Mouse (Mus musculus): ENCODE data around the gene Rfwd3. TPM values are rescaled to one million over a fixed set of nuclear protein-coding genes. Genes with fewer than 3 reads are reported as not detected.
"Not testable (repeated sequence)": the region's sequence is repeated elsewhere in the genome, so short reads cannot be mapped to it uniquely, and the experiment has no call there.

Gene Rfwd3
- polyA plus RNA-seq, 1 experiment from 2014 or later: 47.0 TPM

- no peaks in the 10 kb centered on the region for H3K27me3 ChIP-seq (ENCODE audit: control insufficient read depth, insufficient read depth, low read length)
- no peak overlapping the region for H3K4me2 ChIP-seq (ENCODE audit: low read depth, low read length)
- H3K9me3 ChIP-seq (replicated peaks; ENCODE audit: control insufficient read depth, low read length): no peaks in the 10 kb centered on the region
- no peak overlapping the region for H3K27ac ChIP-seq (ENCODE audit: low read length)
- H3K4me1 ChIP-seq (ENCODE audit: control insufficient read depth, insufficient read depth, low read length): no peaks in the 10 kb centered on the region
- WGBS: 53% methylated on average over 4 of the region's 4 CpGs
- no peak for ATAC-seq (ENCODE audit: insufficient read depth, low FRiP score)
- H3K36me3 ChIP-seq (ENCODE audit: control insufficient read depth, insufficient read depth, low read length): no peaks in the 10 kb centered on the region
- H3K9ac ChIP-seq (ENCODE audit: low read length): no peak overlapping the region
- no peak overlapping the region for H3K4me3 ChIP-seq (replicated peaks; ENCODE audit: low read length)
Observed at GRCm38 (mm10) chr8:111261981-111262381, 38.0 kb downstream of the Rfwd3 start.

GRCm38 (mm10) chr8:111260251-111260650 is 39.8 kb downstream of the Rfwd3 start:
- no peak overlapping the region for H3K27ac ChIP-seq (ENCODE audit: low read length)
- no peaks in the 10 kb centered on the region for H3K36me3 ChIP-seq (ENCODE audit: control insufficient read depth, insufficient read depth, low read length)
- H3K4me3 ChIP-seq (replicated peaks; ENCODE audit: low read length): no peak overlapping the region
- H3K4me1 ChIP-seq (ENCODE audit: control insufficient read depth, insufficient read depth, low read length): no peaks in the 10 kb centered on the region
- 95% methylated on average over 5 of the region's 5 CpGs for WGBS
- no peak overlapping the region for H3K4me2 ChIP-seq (ENCODE audit: low read depth, low read length)
- H3K9me3 ChIP-seq (replicated peaks; ENCODE audit: control insufficient read depth, low read length): no peaks in the 10 kb centered on the region
- no peaks in the 10 kb centered on the region for H3K27me3 ChIP-seq (ENCODE audit: control insufficient read depth, insufficient read depth, low read length)
- H3K9ac ChIP-seq (ENCODE audit: low read length): no peak overlapping the region
- ATAC-seq (ENCODE audit: insufficient read depth, low FRiP score): no peak

- no peaks in the 10 kb centered on the region for H3K4me1 ChIP-seq (ENCODE audit: control insufficient read depth, insufficient read depth, low read length)
- ATAC-seq (ENCODE audit: insufficient read depth, low FRiP score): no peak; the same call in 1 of the 2 replicates
- peak overlapping the region; percentile 99 for H3K9ac ChIP-seq (ENCODE audit: low read length)
- no peaks in the 10 kb centered on the region for H3K36me3 ChIP-seq (ENCODE audit: control insufficient read depth, insufficient read depth, low read length)
- H3K9me3 ChIP-seq (replicated peaks; ENCODE audit: control insufficient read depth, low read length): no peaks in the 10 kb centered on the region
- peak overlapping the region; percentile 58 for H3K4me2 ChIP-seq (ENCODE audit: low read depth, low read length)
- H3K4me3 ChIP-seq (replicated peaks; ENCODE audit: low read length): peak overlapping the region; percentile 96
- H3K27me3 ChIP-seq (ENCODE audit: control insufficient read depth, insufficient read depth, low read length): no peaks in the 10 kb centered on the region
- H3K27ac ChIP-seq (ENCODE audit: low read length): peak overlapping the region; percentile 99
- WGBS: 10% methylated on average over 13 of the region's 13 CpGs
Observed at GRCm38 (mm10) chr8:111259408-111259741, 40.6 kb downstream of the Rfwd3 start.

- H3K27ac ChIP-seq (ENCODE audit: low read length): peak within 1 kb of the TSS; percentile 99
Observed at GRCm38 (mm10) chr8:111258631-111259407, 41.2 kb downstream of the Rfwd3 start, which contains the start of gene Glg1. Gene Glg1, minus strand, starts transcription at chr8:111259216.

GRCm38 (mm10) chr8:111258010-111258630 is 41.9 kb downstream of the Rfwd3 start:
- Histone ChIP-seq H3K9ac (ENCODE audit: low read length) (peak overlapping the region; percentile 99), H3K27ac (ENCODE audit: low read length) (peak overlapping the region; percentile 99), H3K4me3 (replicated peaks; ENCODE audit: low read length) (peak overlapping the region; percentile 96), H3K9me3 (replicated peaks; ENCODE audit: control insufficient read depth, low read length) (no peaks in the 10 kb centered on the region), H3K4me1 (ENCODE audit: control insufficient read depth, insufficient read depth, low read length) (no peaks in the 10 kb centered on the region), H3K36me3 (ENCODE audit: control insufficient read depth, insufficient read depth, low read length) (no peaks in the 10 kb centered on the region), H3K27me3 (ENCODE audit: control insufficient read depth, insufficient read depth, low read length) (no peaks in the 10 kb centered on the region), H3K4me2 (ENCODE audit: low read depth, low read length) (peak overlapping the region; percentile 58)
- WGBS: under 1% methylated on average over 26 of the region's 26 CpGs
- peak; percentile 53; the same call in 1 of the 2 replicates for ATAC-seq (ENCODE audit: insufficient read depth, low FRiP score)

More at GRCm38 (mm10) chr8:111258631-111259407, 41.2 kb downstream of the Rfwd3 start, which contains the start of gene Glg1:
- WGBS: under 1% methylated on average over 73 of the region's 76 CpGs
- H3K9ac ChIP-seq (ENCODE audit: low read length): peak within 1 kb of the TSS; percentile 99
- no peaks in the 10 kb centered on the region for H3K36me3 ChIP-seq (ENCODE audit: control insufficient read depth, insufficient read depth, low read length)
- H3K4me2 ChIP-seq (ENCODE audit: low read depth, low read length): peak within 1 kb of the TSS; percentile 58
- peak; percentile 96 for ATAC-seq (ENCODE audit: insufficient read depth, low FRiP score)
- H3K9me3 ChIP-seq (replicated peaks; ENCODE audit: control insufficient read depth, low read length): no peaks in the 10 kb centered on the region
- no peaks in the 10 kb centered on the region for H3K27me3 ChIP-seq (ENCODE audit: control insufficient read depth, insufficient read depth, low read length)
- H3K4me1 ChIP-seq (ENCODE audit: control insufficient read depth, insufficient read depth, low read length): no peaks in the 10 kb centered on the region
- peak within 1 kb of the TSS; percentile 96 for H3K4me3 ChIP-seq (replicated peaks; ENCODE audit: low read length)

- Histone ChIP-seq H3K27ac (ENCODE audit: low read length) (no peak overlapping the region), H3K27me3 (ENCODE audit: control insufficient read depth, insufficient read depth, low read length) (no peaks in the 10 kb centered on the region), H3K36me3 (ENCODE audit: control insufficient read depth, insufficient read depth, low read length) (no peaks in the 10 kb centered on the region), H3K4me2 (ENCODE audit: low read depth, low read length) (no peak overlapping the region), H3K4me1 (ENCODE audit: control insufficient read depth, insufficient read depth, low read length) (no peaks in the 10 kb centered on the region), H3K4me3 (replicated peaks; ENCODE audit: low read length) (no peak overlapping the region), H3K9ac (ENCODE audit: low read length) (no peak overlapping the region), H3K9me3 (replicated peaks; ENCODE audit: control insufficient read depth, low read length) (no peaks in the 10 kb centered on the region)
- no peak for ATAC-seq (ENCODE audit: insufficient read depth, low FRiP score)
- 53% methylated on average over 4 of the region's 4 CpGs for WGBS
Observed at GRCm38 (mm10) chr8:111252487-111253112, 47.4 kb downstream of the Rfwd3 start.

GRCm38 (mm10) chr8:111250111-111250510 is 49.9 kb downstream of the Rfwd3 start:
- Histone ChIP-seq H3K27ac (ENCODE audit: low read length) (no peak overlapping the region), H3K27me3 (ENCODE audit: control insufficient read depth, insufficient read depth, low read length) (no peaks in the 10 kb centered on the region), H3K36me3 (ENCODE audit: control insufficient read depth, insufficient read depth, low read length) (no peaks in the 10 kb centered on the region), H3K9ac (ENCODE audit: low read length) (no peak overlapping the region), H3K9me3 (replicated peaks; ENCODE audit: control insufficient read depth, low read length) (no peaks in the 10 kb centered on the region), H3K4me2 (ENCODE audit: low read depth, low read length) (no peak overlapping the region), H3K4me1 (ENCODE audit: control insufficient read depth, insufficient read depth, low read length) (no peaks in the 10 kb centered on the region), H3K4me3 (replicated peaks; ENCODE audit: low read length) (no peak overlapping the region)
- no peak for ATAC-seq (ENCODE audit: insufficient read depth, low FRiP score)
- 75% methylated on average over 2 of the region's 2 CpGs for WGBS

- H3K27ac ChIP-seq (ENCODE audit: low read length): no peak overlapping the region
- no peaks in the 10 kb centered on the region for H3K27me3 ChIP-seq (ENCODE audit: control insufficient read depth, insufficient read depth, low read length)
- no peaks in the 10 kb centered on the region for H3K4me1 ChIP-seq (ENCODE audit: control insufficient read depth, insufficient read depth, low read length)
- no peak for ATAC-seq (ENCODE audit: insufficient read depth, low FRiP score)
- no peak overlapping the region for H3K4me3 ChIP-seq (replicated peaks; ENCODE audit: low read length)
- no peak overlapping the region for H3K9ac ChIP-seq (ENCODE audit: low read length)
- H3K9me3 ChIP-seq (replicated peaks; ENCODE audit: control insufficient read depth, low read length): no peaks in the 10 kb centered on the region
- no peak overlapping the region for H3K4me2 ChIP-seq (ENCODE audit: low read depth, low read length)
- H3K36me3 ChIP-seq (ENCODE audit: control insufficient read depth, insufficient read depth, low read length): no peaks in the 10 kb centered on the region
Observed at GRCm38 (mm10) chr8:111248136-111248535, 51.9 kb downstream of the Rfwd3 start.

GRCm38 (mm10) chr8:111246864-111247263 is 53.2 kb downstream of the Rfwd3 start:
- not testable (repeated sequence) for H3K4me1 ChIP-seq (ENCODE audit: control insufficient read depth, insufficient read depth, low read length); H3K9me3 ChIP-seq (replicated peaks; ENCODE audit: control insufficient read depth, low read length); ATAC-seq (ENCODE audit: insufficient read depth, low FRiP score); H3K27ac ChIP-seq (ENCODE audit: low read length); H3K36me3 ChIP-seq (ENCODE audit: control insufficient read depth, insufficient read depth, low read length); H3K27me3 ChIP-seq (ENCODE audit: control insufficient read depth, insufficient read depth, low read length); H3K4me2 ChIP-seq (ENCODE audit: low read depth, low read length); H3K9ac ChIP-seq (ENCODE audit: low read length); H3K4me3 ChIP-seq (replicated peaks; ENCODE audit: low read length)
- 93% methylated on average over 1 of the region's 1 CpGs for WGBS

Measured in stomach, embryonic 16.5 days (tissue).